In the genomic region with DNA sequence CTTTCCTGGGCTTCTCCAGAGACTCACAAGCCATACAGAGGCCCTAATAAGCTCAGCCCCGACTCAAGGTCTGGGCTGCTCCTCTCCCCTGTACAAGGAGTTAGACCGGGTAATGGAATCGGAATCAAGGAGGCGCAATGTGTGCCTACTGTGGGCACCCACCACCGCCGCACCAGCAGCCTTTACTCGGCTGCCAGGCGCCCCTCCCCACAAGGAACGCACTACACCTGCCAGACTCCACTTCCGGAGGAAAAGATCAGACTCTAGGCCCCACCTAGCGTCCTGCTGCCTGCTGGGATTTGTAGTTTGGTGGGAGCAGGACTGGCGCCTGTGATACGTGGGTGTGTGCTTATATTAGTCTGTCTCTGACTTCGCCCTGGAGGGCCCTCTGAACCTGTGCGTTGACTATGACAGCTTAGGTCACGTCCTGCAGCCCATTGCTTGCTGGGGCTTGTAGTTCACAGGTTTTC, we compare ENCODE assay signal across 8 mouse cellular contexts. TPM values are rescaled to one million over a fixed set of nuclear protein-coding genes. Genes with fewer than 3 reads are reported as not detected.
A peak's percentile ranks its signal among the peaks of the same experiment; 100 is the strongest.
DNase-seq lines count a peak whose midpoint lies in the region; ATAC-seq and TF ChIP-seq lines count a peak whose summit lies in the region.

No protein-coding gene starts in this region.

- no peak for TF ChIP-seq CTCF in G1E (IDR thresholded peaks at IDR 0.05; ENCODE audit: low read depth, low read length)

- H3K4me1 ChIP-seq in G1E (ENCODE audit: insufficient read depth, low read depth, low read length): peaks cover 42% of the 10 kb centered on the region
- H3K4me1 ChIP-seq in forebrain, embryonic 16.5 days (replicated peaks; ENCODE audit: control insufficient read depth, insufficient read depth, low read length): peaks cover 15% of the 10 kb centered on the region
- H3K4me1 ChIP-seq in lung, embryonic 15.5 days: peaks cover 19% of the 10 kb centered on the region

- H3K27ac ChIP-seq in forebrain, embryonic 16.5 days (ENCODE audit: low read length): peak overlapping the region; percentile 63
- H3K27ac ChIP-seq in lung, embryonic 15.5 days: peak overlapping the region; percentile 5

- peak; percentile 90 for DNase-seq in G1E (ENCODE audit: low spot score)
- peak; percentile 88 to 97 for DNase-seq in cerebellum, adult 18-20 months
- DNase-seq in heart, postnatal 4 days: peak; percentile 82
- peak; percentile 89 to 94 for DNase-seq in layer of hippocampus, adult 8-10 months (ENCODE audit: low spot score in 2 of 2)
- DNase-seq in ovary, adult 18-20 months (ENCODE audit: low spot score): peak; percentile 83
- peak; percentile 90 for DNase-seq in thymus, postnatal 0 days (ENCODE audit: low spot score)

- no peaks in the 10 kb centered on the region for H3K27me3 ChIP-seq in G1E (ENCODE audit: insufficient read depth, low read length)
- H3K27me3 ChIP-seq in forebrain, embryonic 16.5 days (replicated peaks; ENCODE audit: control insufficient read depth, insufficient read depth, low read length): no peaks in the 10 kb centered on the region
- no peaks in the 10 kb centered on the region for H3K27me3 ChIP-seq in lung, embryonic 15.5 days

- peak; percentile 97 for ATAC-seq in G1E (ENCODE audit: extremely low read depth, insufficient number of reproducible peaks, low FRiP score, poor library complexity, severe bottlenecking)
- peak; percentile 96 for ATAC-seq in forebrain, embryonic 16.5 days
- ATAC-seq in lung, embryonic 15.5 days (ENCODE audit: borderline replicate concordance, extremely low read depth, low FRiP score, low TSS enrichment): peak; percentile 94

- H3K36me3 ChIP-seq in G1E (replicated peaks): no peaks in the 10 kb centered on the region
- no peaks in the 10 kb centered on the region for H3K36me3 ChIP-seq in forebrain, embryonic 16.5 days (ENCODE audit: control insufficient read depth, insufficient read depth)
- H3K36me3 ChIP-seq in lung, embryonic 15.5 days: no peaks in the 10 kb centered on the region

- peak overlapping the region; percentile 82 for H3K9ac ChIP-seq in forebrain, embryonic 16.5 days (replicated peaks; ENCODE audit: low read depth, low read length)
- peak overlapping the region; percentile 42; the same call in 1 of the 2 replicates for H3K9ac ChIP-seq in lung, embryonic 15.5 days

- no peaks in the 10 kb centered on the region; the same call in 1 of the 2 replicates for H3K9me3 ChIP-seq in G1E (replicated peaks)
- no peaks in the 10 kb centered on the region for H3K9me3 ChIP-seq in forebrain, embryonic 16.5 days (ENCODE audit: control insufficient read depth, low read length)
- no peaks in the 10 kb centered on the region for H3K9me3 ChIP-seq in lung, embryonic 15.5 days

- H3K4me2 ChIP-seq in forebrain, embryonic 16.5 days (ENCODE audit: low read length): peak overlapping the region; percentile 81
- H3K4me2 ChIP-seq in lung, embryonic 15.5 days: peak overlapping the region; percentile 65

- peak overlapping the region; percentile 73 for H3K4me3 ChIP-seq in G1E (ENCODE audit: low read depth, low read length)
- peak overlapping the region; percentile 64 for H3K4me3 ChIP-seq in forebrain, embryonic 16.5 days (replicated peaks; ENCODE audit: low read length)
- peak overlapping the region; percentile 47 for H3K4me3 ChIP-seq in lung, embryonic 15.5 days

- WGBS in forebrain, embryonic 16.5 days: under 1% methylated on average over 16 of the region's 16 CpGs
- 3% methylated on average over 16 of the region's 16 CpGs for WGBS in lung, embryonic 15.5 days

RNA-seq across cellular contexts. Expression of a gene that starts 5.6 kb away (rescaled TPM):
- total RNA-seq in G1E (2014; fragmentation: Nextera tagmentation): 37.8 and 38.0 TPM in 2 replicates
- 113 and 150 TPM in 2 replicates for total RNA-seq in G1E (2017)
- 88.6 and 102 TPM in 2 replicates for polyA plus RNA-seq in G1E (2012)
- polyA plus RNA-seq in forebrain, embryonic 16.5 days (2015; fragmentation: Nextera tagmentation; extraction: Ambion mirVana): 4.9 and 5.4 TPM in 2 replicates
- total RNA-seq in heart, postnatal 4 days (2021): 10 to 100 TPM; 11.5 to 12.9 TPM
- total RNA-seq in layer of hippocampus, adult 8-10 months (2022): 10 to 100 TPM in 2 of 4 experiments, 1 to 10 TPM in 2; 4.6 to 31.2 (median 16.4) TPM
- 54.2 and 57.9 TPM in 2 replicates for polyA plus RNA-seq in lung, embryonic 15.5 days (2015; fragmentation: Nextera tagmentation; extraction: Ambion mirVana)
- polyA plus RNA-seq in thymus, postnatal 0 days (2015; fragmentation: Nextera tagmentation; extraction: Ambion mirVana): 62.4 and 63.4 TPM in 2 replicates

RNA-seq across cellular contexts. Expression of a gene that starts 17.1 kb away (rescaled TPM):
- total RNA-seq in G1E (2014; fragmentation: Nextera tagmentation): not detected in 2 replicates
- 0.16 TPM in 1 of 2 replicates, not detected in the other for total RNA-seq in G1E (2017)
- not detected in 2 replicates for polyA plus RNA-seq in G1E (2012)
- 0.39 and 0.52 TPM in 2 replicates for polyA plus RNA-seq in forebrain, embryonic 16.5 days (2015; fragmentation: Nextera tagmentation; extraction: Ambion mirVana)
- total RNA-seq in heart, postnatal 4 days (2021): under 1 TPM in 1 of 2 experiments, not detected in 1; 0.20 TPM
- 1 to 10 TPM in 2 of 4 experiments, under 1 TPM in 2; 0.47 to 1.8 (median 1.3) TPM for total RNA-seq in layer of hippocampus, adult 8-10 months (2022)
- polyA plus RNA-seq in lung, embryonic 15.5 days (2015; fragmentation: Nextera tagmentation; extraction: Ambion mirVana): not detected in 2 replicates
- polyA plus RNA-seq in thymus, postnatal 0 days (2015; fragmentation: Nextera tagmentation; extraction: Ambion mirVana): 0.14 and 0.23 TPM in 2 replicates

RNA-seq across cellular contexts. Expression of a gene that starts 59.6 kb away (rescaled TPM):
- total RNA-seq in G1E (2014; fragmentation: Nextera tagmentation): 20.4 and 25.5 TPM in 2 replicates
- 8.6 and 9.8 TPM in 2 replicates for total RNA-seq in G1E (2017)
- 16.6 and 22.1 TPM in 2 replicates for polyA plus RNA-seq in G1E (2012)
- 16.9 and 17.0 TPM in 2 replicates for polyA plus RNA-seq in forebrain, embryonic 16.5 days (2015; fragmentation: Nextera tagmentation; extraction: Ambion mirVana)
- total RNA-seq in heart, postnatal 4 days (2021): 10 to 100 TPM in 1 of 2 experiments, 1 to 10 TPM in 1; 7.6 to 10.2 TPM
- 10 to 100 TPM; 24.3 to 30.2 (median 26.8) TPM for total RNA-seq in layer of hippocampus, adult 8-10 months (2022)
- 16.2 and 17.7 TPM in 2 replicates for polyA plus RNA-seq in lung, embryonic 15.5 days (2015; fragmentation: Nextera tagmentation; extraction: Ambion mirVana)
- 11.8 and 13.9 TPM in 2 replicates for polyA plus RNA-seq in thymus, postnatal 0 days (2015; fragmentation: Nextera tagmentation; extraction: Ambion mirVana)

RNA-seq across cellular contexts. Expression of a gene that starts 59.7 kb away (rescaled TPM):
- 13.1 and 13.6 TPM in 2 replicates for total RNA-seq in G1E (2014; fragmentation: Nextera tagmentation)
- 12.6 and 14.8 TPM in 2 replicates for total RNA-seq in G1E (2017)
- 6.1 and 25.6 TPM in 2 replicates for polyA plus RNA-seq in G1E (2012)
- polyA plus RNA-seq in forebrain, embryonic 16.5 days (2015; fragmentation: Nextera tagmentation; extraction: Ambion mirVana): 4.1 and 5.0 TPM in 2 replicates
- 100 to 1,000 TPM in 1 of 2 experiments, 10 to 100 TPM in 1; 91.3 to 105 TPM for total RNA-seq in heart, postnatal 4 days (2021)
- total RNA-seq in layer of hippocampus, adult 8-10 months (2022): 100 to 1,000 TPM in 1 of 4 experiments, 10 to 100 TPM in 3; 63.5 to 114 (median 84.2) TPM
- 18.5 and 18.8 TPM in 2 replicates for polyA plus RNA-seq in lung, embryonic 15.5 days (2015; fragmentation: Nextera tagmentation; extraction: Ambion mirVana)
- 8.4 and 10.5 TPM in 2 replicates for polyA plus RNA-seq in thymus, postnatal 0 days (2015; fragmentation: Nextera tagmentation; extraction: Ambion mirVana)

Comparison
In these comparisons a context has a peak if more than half of its experiments do, and no peak if none do; other contexts are left out.
1. Peak in every context shown above with its lines: DNase-seq, ATAC-seq, H3K4me3 ChIP-seq and H3K27ac ChIP-seq.